Mouse (Mus musculus): ENCODE measurements around the gene AC170998.1. TPM values are rescaled to one million over a fixed set of nuclear protein-coding genes. Genes with fewer than 3 reads are reported as not detected.
"Not testable (repeated sequence)": the region's sequence is repeated elsewhere in the genome, so short reads cannot be mapped to it uniquely, and the experiment has no call there.

AC170998.1 gene
- polyA plus RNA-seq, 1 experiment, result 4.6 TPM

DNA sequence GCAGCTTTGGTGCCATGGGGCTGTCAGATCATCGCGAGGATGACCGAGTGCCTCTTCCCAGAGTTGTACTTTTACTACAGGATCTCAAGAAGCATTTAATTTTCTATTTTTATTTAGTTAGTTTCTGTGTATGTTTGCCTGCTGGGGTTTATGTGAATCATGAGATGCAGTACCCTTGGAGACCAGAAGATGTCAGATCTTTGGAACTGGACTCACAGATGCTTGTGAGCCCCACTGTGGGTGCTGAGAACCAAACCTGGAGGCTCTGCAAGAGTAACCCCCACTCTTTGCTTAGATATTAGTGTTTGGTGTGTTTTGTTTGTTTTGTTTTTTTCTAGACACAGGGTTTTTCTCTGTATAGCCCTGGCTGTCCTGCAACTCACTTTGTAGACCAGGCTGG lies 11.9 kb upstream of the AC170998.1 start:
- TF ChIP-seq CTCF (IDR thresholded peaks at IDR 0.05; ENCODE audit: borderline replicate concordance, insufficient read depth, low read length) (no peak), POLR2A (IDR thresholded peaks at IDR 0.05; ENCODE audit: low read depth, low read length) (no peak)
- no peak overlapping the region for H3K27ac ChIP-seq (ENCODE audit: insufficient read depth, low read length)
- H3K4me3 ChIP-seq (ENCODE audit: insufficient read depth, low read length), result no peak overlapping the region
- H3K4me1 ChIP-seq (ENCODE audit: control insufficient read depth, insufficient read depth, low read length), result no peaks in the 10 kb centered on the region; the same call in 1 of the 2 replicates

DNA sequence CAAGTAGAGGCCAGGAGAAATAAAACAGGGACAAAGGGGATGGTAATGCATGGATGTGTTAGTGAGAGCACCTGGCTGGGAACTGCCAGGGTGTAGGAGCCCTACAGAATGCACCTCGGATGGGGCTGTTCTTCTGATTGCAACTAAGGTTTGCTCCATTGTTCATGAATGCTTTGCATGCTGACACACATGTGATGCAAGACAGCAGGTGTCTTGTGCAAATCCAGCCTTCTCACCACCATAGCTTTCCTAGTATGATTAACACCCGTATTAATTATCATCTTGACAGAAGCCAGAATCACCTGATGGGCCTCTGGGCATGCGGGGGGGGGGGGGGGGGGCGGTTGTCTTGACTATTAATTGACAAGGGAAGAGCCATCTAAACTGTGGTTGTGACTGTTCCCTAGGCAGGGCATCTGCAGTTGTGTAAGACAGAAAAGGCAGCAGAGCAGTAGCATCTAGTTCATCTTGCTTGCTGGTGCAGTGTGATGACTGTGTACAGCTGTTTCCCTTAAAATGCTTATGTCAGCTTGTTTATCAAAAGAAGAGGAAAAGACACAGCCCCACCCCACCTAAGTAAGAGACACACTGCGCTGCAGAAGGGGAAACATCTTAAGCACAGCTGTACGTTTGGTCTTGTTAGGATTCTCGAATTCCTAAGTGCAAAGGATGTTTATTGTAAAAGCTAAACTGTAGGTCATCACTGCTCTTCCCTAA lies 9.9 kb upstream of the AC170998.1 start:
- no peaks in the 10 kb centered on the region for H3K4me1 ChIP-seq (ENCODE audit: control insufficient read depth, insufficient read depth, low read length)
- no peak for TF ChIP-seq POLR2A (IDR thresholded peaks at IDR 0.05; ENCODE audit: low read depth, low read length)
- TF ChIP-seq CTCF (IDR thresholded peaks at IDR 0.05; ENCODE audit: borderline replicate concordance, insufficient read depth, low read length), result no peak
- no peak overlapping the region for H3K4me3 ChIP-seq (ENCODE audit: insufficient read depth, low read length)
- H3K27ac ChIP-seq (ENCODE audit: insufficient read depth, low read length), result no peak overlapping the region

- TF ChIP-seq POLR2A (IDR thresholded peaks at IDR 0.05; ENCODE audit: low read depth, low read length), result no peak
- no peak for TF ChIP-seq CTCF (IDR thresholded peaks at IDR 0.05; ENCODE audit: borderline replicate concordance, insufficient read depth, low read length)
- H3K4me1 ChIP-seq (ENCODE audit: control insufficient read depth, insufficient read depth, low read length), result peaks cover 2% of the 10 kb centered on the region
- no peak overlapping the region for H3K27ac ChIP-seq (ENCODE audit: insufficient read depth, low read length)
- no peak overlapping the region for H3K4me3 ChIP-seq (ENCODE audit: insufficient read depth, low read length)
Observed at GRCm38 (mm10) chr17:28717535-28717934, 8.3 kb upstream of the AC170998.1 start.

- H3K27ac ChIP-seq (ENCODE audit: insufficient read depth, low read length); H3K4me1 ChIP-seq (ENCODE audit: control insufficient read depth, insufficient read depth, low read length); H3K4me3 ChIP-seq (ENCODE audit: insufficient read depth, low read length): not testable (repeated sequence)
Observed at GRCm38 (mm10) chr17:28727511-28727910, 1.6 kb downstream of the AC170998.1 start.

- no peaks in the 10 kb centered on the region for H3K4me1 ChIP-seq (ENCODE audit: control insufficient read depth, insufficient read depth, low read length)
- TF ChIP-seq POLR2A (IDR thresholded peaks at IDR 0.05; ENCODE audit: low read depth, low read length), result no peak
- TF ChIP-seq CTCF (IDR thresholded peaks at IDR 0.05; ENCODE audit: borderline replicate concordance, insufficient read depth, low read length), result no peak
- H3K4me3 ChIP-seq (ENCODE audit: insufficient read depth, low read length), result no peak overlapping the region
- no peak overlapping the region for H3K27ac ChIP-seq (ENCODE audit: insufficient read depth, low read length)
Observed at GRCm38 (mm10) chr17:28735317-28736105, 9.6 kb downstream of the AC170998.1 start.

DNA sequence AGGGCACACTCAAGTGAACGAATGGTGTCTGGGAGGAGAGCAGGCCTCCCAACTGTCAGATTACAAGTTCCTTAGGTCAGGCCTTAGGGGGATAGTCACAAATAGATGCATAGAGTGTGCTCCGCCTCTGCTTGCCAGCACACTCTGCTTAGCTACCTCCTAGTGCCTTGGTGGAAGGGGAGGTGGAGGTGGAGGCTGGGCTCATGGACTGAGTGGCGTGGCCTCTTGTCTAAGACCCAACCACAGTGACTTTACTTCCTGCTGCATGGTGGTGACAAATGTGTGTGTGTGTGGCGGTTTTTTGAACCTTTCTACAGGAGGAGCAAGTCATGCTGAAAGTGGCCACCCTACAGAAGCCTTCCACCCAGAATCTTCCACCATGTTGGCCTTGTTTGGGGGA lies 10.6 kb downstream of the AC170998.1 start:
- TF ChIP-seq POLR2A (IDR thresholded peaks at IDR 0.05; ENCODE audit: low read depth, low read length) (no peak), CTCF (IDR thresholded peaks at IDR 0.05; ENCODE audit: borderline replicate concordance, insufficient read depth, low read length) (no peak)
- no peak overlapping the region for H3K27ac ChIP-seq (ENCODE audit: insufficient read depth, low read length)

GRCm38 (mm10) chr17:28737973-28738372 lies 12.1 kb downstream of the AC170998.1 start:
- Histone ChIP-seq H3K4me3 (ENCODE audit: insufficient read depth, low read length) (no peak overlapping the region), H3K27ac (ENCODE audit: insufficient read depth, low read length) (no peak overlapping the region), H3K4me1 (ENCODE audit: control insufficient read depth, insufficient read depth, low read length) (no peaks in the 10 kb centered on the region)
- no peak for TF ChIP-seq POLR2A (IDR thresholded peaks at IDR 0.05; ENCODE audit: low read depth, low read length)
- no peak for TF ChIP-seq CTCF (IDR thresholded peaks at IDR 0.05; ENCODE audit: borderline replicate concordance, insufficient read depth, low read length)

More for the DNA sequence above, 10.6 kb downstream of the AC170998.1 start:
- no peak overlapping the region for H3K4me3 ChIP-seq (ENCODE audit: insufficient read depth, low read length)
- no peaks in the 10 kb centered on the region for H3K4me1 ChIP-seq (ENCODE audit: control insufficient read depth, insufficient read depth, low read length)

GRCm38 (mm10) chr17:28739244-28739643 lies 13.4 kb downstream of the AC170998.1 start:
- Histone ChIP-seq H3K4me3 (ENCODE audit: insufficient read depth, low read length) (no peak overlapping the region), H3K4me1 (ENCODE audit: control insufficient read depth, insufficient read depth, low read length) (no peaks in the 10 kb centered on the region), H3K27ac (ENCODE audit: insufficient read depth, low read length) (no peak overlapping the region)
- TF ChIP-seq CTCF (IDR thresholded peaks at IDR 0.05; ENCODE audit: borderline replicate concordance, insufficient read depth, low read length) (no peak), POLR2A (IDR thresholded peaks at IDR 0.05; ENCODE audit: low read depth, low read length) (no peak)

GRCm38 (mm10) chr17:28743145-28743866 lies 17.4 kb downstream of the AC170998.1 start:
- no peak overlapping the region for H3K27ac ChIP-seq (ENCODE audit: insufficient read depth, low read length)
- H3K4me3 ChIP-seq (ENCODE audit: insufficient read depth, low read length), result no peak overlapping the region
- no peak for TF ChIP-seq CTCF (IDR thresholded peaks at IDR 0.05; ENCODE audit: borderline replicate concordance, insufficient read depth, low read length)
- TF ChIP-seq POLR2A (IDR thresholded peaks at IDR 0.05; ENCODE audit: low read depth, low read length), result no peak
- H3K4me1 ChIP-seq (ENCODE audit: control insufficient read depth, insufficient read depth, low read length), result no peaks in the 10 kb centered on the region

- no peak overlapping the region for H3K4me3 ChIP-seq (ENCODE audit: insufficient read depth, low read length)
- H3K27ac ChIP-seq (ENCODE audit: insufficient read depth, low read length), result no peak overlapping the region
- no peak for TF ChIP-seq POLR2A (IDR thresholded peaks at IDR 0.05; ENCODE audit: low read depth, low read length)
- no peak for TF ChIP-seq CTCF (IDR thresholded peaks at IDR 0.05; ENCODE audit: borderline replicate concordance, insufficient read depth, low read length)
- no peaks in the 10 kb centered on the region for H3K4me1 ChIP-seq (ENCODE audit: control insufficient read depth, insufficient read depth, low read length)
Observed at GRCm38 (mm10) chr17:28743916-28744315, 18.0 kb downstream of the AC170998.1 start.

Data from embryonic fibroblast, embryonic 13.5 days (primary cell).